Mouse (Mus musculus) liver, postnatal 0 days (tissue): ENCODE data around the gene Dennd1b. TPM values are rescaled to one million over a fixed set of nuclear protein-coding genes. Genes with fewer than 3 reads are reported as not detected.

Experiments
- ATAC-seq: fragments of 200-750 bp; cut with Nextera tagmentation; 2 replicates; pipeline ENCODE4 v1.8.0; 2017; ENCODE audit warnings: mild to moderate bottlenecking, moderate library complexity
- DNase-seq: peaks from one replicate; pipeline ENCODE4 v3.0.0-alpha.2; 2016
- H3K27ac ChIP-seq: fragments of 300-500 bp; sonication (generic); 2 replicates; pipeline ENCODE4 v1.5.1; 2014; ENCODE audit warnings: antibody characterized with exemption, moderate library complexity, mild to moderate bottlenecking, low read depth
- H3K27me3 ChIP-seq: fragments of 300-500 bp; sonication (generic); 2 replicates; pipeline ENCODE4 v1.6.1; 2014; ENCODE audit warnings: low read length, control low read depth, mixed read lengths; ENCODE audit not compliant: insufficient read depth
- H3K36me3 ChIP-seq: fragments of 300-500 bp; sonication (generic); replicated peaks from 2 replicates; pipeline ENCODE4 v1.6.1; 2014; ENCODE audit warnings: mild to moderate bottlenecking, control low read depth, low read length, moderate library complexity, mixed read lengths; ENCODE audit not compliant: insufficient read depth
- H3K4me1 ChIP-seq: fragments of 300-500 bp; sonication (generic); 2 replicates; pipeline ENCODE4 v1.6.1; 2014; ENCODE audit warnings: antibody characterized with exemption, mild to moderate bottlenecking, control low read depth; ENCODE audit not compliant: insufficient read depth
- H3K4me2 ChIP-seq: fragments of 300-500 bp; sonication (generic); 2 replicates; pipeline ENCODE4 v1.6.1; 2014; ENCODE audit warnings: low read depth, mild to moderate bottlenecking, low read length, moderate library complexity, mixed read lengths
- H3K4me3 ChIP-seq: fragments of 300-500 bp; sonication (generic); 2 replicates; pipeline ENCODE4 v1.5.1; 2014; ENCODE audit warnings: low read depth, low read length
- H3K9ac ChIP-seq: fragments of 300-500 bp; sonication (generic); replicated peaks from 2 replicates; pipeline ENCODE4 v1.6.1; 2014; ENCODE audit warnings: mild to moderate bottlenecking, moderate library complexity
- H3K9me3 ChIP-seq: fragments of 300-500 bp; sonication (generic); 2 replicates; pipeline ENCODE4 v1.6.1; 2016; ENCODE audit warnings: mild to moderate bottlenecking, control low read depth, low read length, mixed read lengths
- CTCF ChIP-seq: sonication (generic); IDR thresholded peaks from 2 replicates; pipeline ENCODE4 v1.5.1; 2016; ENCODE audit warnings: antibody characterized with exemption, low read depth
- EP300 ChIP-seq: IDR thresholded peaks from 2 replicates; pipeline ENCODE4 v1.6.1; 2016; ENCODE audit warnings: antibody characterized with exemption, low read depth, mild to moderate bottlenecking
- WGBS: fragments of 180-500 bp; shearing (Covaris S2); extraction: QIAGEN DNeasy Blood & Tissue Kit; methylation state at CpG from one replicate; pipeline ENCODE4 v1.1.7; 2014; ENCODE audit not compliant: insufficient replicate concordance; 5-methylcytosine and 5-hydroxymethylcytosine counted together
- polyA plus RNA-seq: library from polyadenylated mRNA; unstranded; fragments of >200 nt; fragmentation: Nextera tagmentation; extraction: Ambion mirVana; gene quantifications from 2 replicates; pipeline ENCODE4 v1.2.1, GENCODE M21; 2015

Dennd1b gene
- polyA plus RNA-seq, 1 experiment from 2014 or later = 8.4 TPM

DNA sequence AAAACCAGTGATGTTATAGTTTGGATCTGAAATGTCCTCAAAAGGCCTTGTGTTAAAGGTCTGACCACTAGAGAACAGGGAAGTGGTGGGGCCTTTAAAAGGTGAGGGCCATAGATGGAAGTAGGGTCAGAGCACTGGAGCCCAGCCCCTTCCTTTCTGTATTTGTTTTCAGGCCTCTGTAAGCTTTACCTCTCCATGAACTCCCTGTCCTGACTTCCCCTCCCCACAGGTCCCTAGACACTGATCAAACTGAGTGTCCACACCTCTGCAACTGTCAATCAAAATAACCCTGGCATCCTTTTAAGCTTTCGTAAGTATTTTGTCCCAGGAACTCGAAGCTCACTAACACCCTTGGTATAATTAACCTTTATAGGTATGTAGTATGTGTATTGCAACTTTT is 39.0 kb upstream of the Dennd1b start:
- peak; percentile 53 for ATAC-seq
- TF ChIP-seq CTCF (no peak), EP300 (no peak)
- H3K4me3 ChIP-seq = no peak overlapping the region
- no peak overlapping the region for H3K27ac ChIP-seq
- DNase-seq = peak; percentile 18
- peaks cover 7% of the 10 kb centered on the region for H3K4me1 ChIP-seq
- H3K4me2 ChIP-seq = no peak overlapping the region
- H3K27me3 ChIP-seq = no peaks in the 10 kb centered on the region
- no peaks in the 10 kb centered on the region for H3K36me3 ChIP-seq
- WGBS = 59% methylated on average over 2 of the region's 2 CpGs
- H3K9me3 ChIP-seq = no peaks in the 10 kb centered on the region
- no peak overlapping the region for H3K9ac ChIP-seq

- ATAC-seq (peak; percentile 94), DNase-seq (peak; percentile 47)
- no peaks in the 10 kb centered on the region for H3K27me3 ChIP-seq
- no peaks in the 10 kb centered on the region for H3K9me3 ChIP-seq
- no peak overlapping the region for H3K9ac ChIP-seq
- no peak overlapping the region for H3K4me2 ChIP-seq
- TF ChIP-seq CTCF (no peak), EP300 (peak; percentile 86)
- 46% methylated on average over 11 of the region's 11 CpGs for WGBS
- H3K27ac ChIP-seq = peak overlapping the region; percentile 92
- peaks cover 13% of the 10 kb centered on the region for H3K4me1 ChIP-seq
- H3K36me3 ChIP-seq = no peaks in the 10 kb centered on the region
- H3K4me3 ChIP-seq = no peak overlapping the region
These were observed 34.4 kb upstream of the Dennd1b start for GRCm38 (mm10) chr1:138928671-138929483.

- 57% methylated on average over 3 of the region's 3 CpGs for WGBS
- H3K4me1 ChIP-seq = peaks cover 10% of the 10 kb centered on the region
- DNase-seq (peak; percentile 17), ATAC-seq (no peak)
- no peaks in the 10 kb centered on the region for H3K27me3 ChIP-seq
- H3K4me3 ChIP-seq = no peak overlapping the region
- H3K9me3 ChIP-seq = no peaks in the 10 kb centered on the region
- TF ChIP-seq CTCF = no peak
- TF ChIP-seq EP300 = no peak
- H3K36me3 ChIP-seq = no peaks in the 10 kb centered on the region
- H3K4me2 ChIP-seq = no peak overlapping the region
- H3K27ac ChIP-seq = peak overlapping the region; percentile 92
- H3K9ac ChIP-seq = no peak overlapping the region
These were observed 33.2 kb upstream of the Dennd1b start for GRCm38 (mm10) chr1:138929985-138930384.

- Histone ChIP-seq H3K4me3 (no peak overlapping the region), H3K27ac (no peak overlapping the region), H3K27me3 (no peaks in the 10 kb centered on the region), H3K36me3 (no peaks in the 10 kb centered on the region), H3K4me1 (peaks cover 10% of the 10 kb centered on the region), H3K9me3 (no peaks in the 10 kb centered on the region), H3K9ac (no peak overlapping the region), H3K4me2 (no peak overlapping the region)
- ATAC-seq (no peak), DNase-seq (no peak)
- TF ChIP-seq CTCF = no peak
- TF ChIP-seq EP300 = no peak
- WGBS = 66% methylated on average over 3 of the region's 3 CpGs
These were observed 32.4 kb upstream of the Dennd1b start for GRCm38 (mm10) chr1:138930856-138931255.

GRCm38 (mm10) chr1:138936169-138936568 is 27.1 kb upstream of the Dennd1b start:
- Histone ChIP-seq H3K27me3 (no peaks in the 10 kb centered on the region), H3K4me2 (no peak overlapping the region), H3K9me3 (no peaks in the 10 kb centered on the region), H3K4me1 (no peaks in the 10 kb centered on the region), H3K36me3 (no peaks in the 10 kb centered on the region), H3K27ac (no peak overlapping the region), H3K4me3 (no peak overlapping the region), H3K9ac (no peak overlapping the region)
- 79% methylated on average over 6 of the region's 6 CpGs for whole genome bisulfite sequencing
- no peak for ATAC-seq
- no peak for DNase-seq
- TF ChIP-seq EP300 = no peak
- TF ChIP-seq CTCF = no peak

DNA sequence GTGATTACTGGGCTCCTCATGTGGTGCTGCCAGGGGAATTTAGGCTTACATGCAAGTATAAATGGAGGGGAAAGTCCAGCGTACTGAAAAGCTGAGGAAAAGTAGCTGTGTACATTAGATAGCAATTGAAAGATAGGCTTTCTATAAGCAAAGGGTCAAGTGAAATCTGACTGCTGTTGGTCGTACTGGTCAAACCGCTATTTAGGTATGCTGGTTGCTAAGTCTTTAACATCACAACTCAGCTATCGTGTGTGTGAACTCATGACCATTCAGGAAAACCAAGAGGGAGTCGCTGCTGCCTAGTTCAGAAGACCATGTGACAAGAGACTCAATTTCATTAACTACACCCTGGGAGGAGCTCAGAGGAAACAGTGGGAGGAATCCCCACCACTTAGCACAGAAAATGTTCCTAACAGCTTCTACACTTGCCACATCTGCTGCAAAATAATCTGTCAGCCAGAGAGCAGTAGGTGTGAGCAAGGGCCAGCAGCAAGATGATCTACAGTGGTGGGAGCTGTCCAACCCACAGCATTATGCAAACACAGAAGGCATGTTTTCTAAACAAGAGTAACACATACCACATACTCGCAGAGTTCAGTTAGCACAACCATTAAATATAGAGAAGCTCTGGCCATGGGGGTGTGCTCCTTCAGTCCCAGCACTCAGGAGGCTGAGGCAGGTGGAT is 25.4 kb upstream of the Dennd1b start:
- WGBS = 63% methylated on average over 6 of the region's 6 CpGs
- H3K9me3 ChIP-seq = no peaks in the 10 kb centered on the region
- no peak for ATAC-seq
- no peak for DNase-seq
- no peaks in the 10 kb centered on the region for H3K36me3 ChIP-seq
- no peaks in the 10 kb centered on the region for H3K27me3 ChIP-seq
- H3K4me3 ChIP-seq = no peak overlapping the region
- no peak overlapping the region for H3K9ac ChIP-seq
- TF ChIP-seq EP300 (no peak), CTCF (no peak)
- no peak overlapping the region for H3K4me2 ChIP-seq
- no peak overlapping the region for H3K27ac ChIP-seq
- H3K4me1 ChIP-seq = no peaks in the 10 kb centered on the region
